Mouse (Mus musculus): ENCODE data around the gene Ppfia3. TPM values are rescaled to one million over a fixed set of nuclear protein-coding genes. Genes with fewer than 3 reads are reported as not detected.

The Ppfia3 gene
- total and polyA plus RNA-seq, 2 experiments from 2014 or later: 0.68 to 1.8 TPM

DNA sequence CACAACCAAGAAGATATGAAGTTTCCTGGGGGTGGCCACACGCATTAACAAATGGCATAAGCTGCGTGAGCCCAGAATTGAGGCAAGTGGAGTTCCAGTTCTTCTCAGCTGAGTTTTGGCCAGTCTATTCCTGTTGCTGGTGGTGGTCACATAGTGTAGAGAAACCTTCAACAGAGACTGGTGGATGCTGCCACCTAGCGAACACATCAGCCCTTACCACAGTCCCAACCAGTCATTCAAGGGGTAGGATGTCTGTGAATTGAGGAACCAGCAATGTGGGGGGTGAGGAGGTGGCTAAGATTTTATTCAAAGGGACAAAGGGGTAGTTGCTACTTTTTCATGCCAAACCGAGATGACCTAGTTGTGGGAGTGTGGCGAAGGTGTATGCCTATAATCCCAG is 67.1 kb downstream of the Ppfia3 start:
- H3K9me3 ChIP-seq (replicated peaks; ENCODE audit: control insufficient read depth, low read length): no peaks in the 10 kb centered on the region
- no peaks in the 10 kb centered on the region for H3K27me3 ChIP-seq (ENCODE audit: control insufficient read depth, insufficient read depth, low read length)
- DNase-seq (ENCODE audit: low spot score): peak; percentile 68
- whole genome bisulfite sequencing: 7% methylated on average over 5 of the region's 5 CpGs
- TF ChIP-seq CTCF (IDR thresholded peaks at IDR 0.05; ENCODE audit: low read depth) (peak; percentile 82), EP300 (IDR thresholded peaks at IDR 0.05; ENCODE audit: low read depth) (no peak)
- no peaks in the 10 kb centered on the region for H3K4me1 ChIP-seq (ENCODE audit: control insufficient read depth, insufficient read depth)
- no peak overlapping the region for H3K9ac ChIP-seq (replicated peaks; ENCODE audit: low read depth, low read length)
- no peak overlapping the region for H3K27ac ChIP-seq (ENCODE audit: low read depth)
- no peak overlapping the region for H3K4me3 ChIP-seq (ENCODE audit: low read depth, low read length)
- no peak overlapping the region for H3K4me2 ChIP-seq (ENCODE audit: low read depth, low read length)
- ATAC-seq (ENCODE audit: insufficient read depth, low read depth): peak; percentile 88
- peaks cover 28% of the 10 kb centered on the region for H3K36me3 ChIP-seq (replicated peaks; ENCODE audit: control insufficient read depth, insufficient read depth, low read length)

DNA sequence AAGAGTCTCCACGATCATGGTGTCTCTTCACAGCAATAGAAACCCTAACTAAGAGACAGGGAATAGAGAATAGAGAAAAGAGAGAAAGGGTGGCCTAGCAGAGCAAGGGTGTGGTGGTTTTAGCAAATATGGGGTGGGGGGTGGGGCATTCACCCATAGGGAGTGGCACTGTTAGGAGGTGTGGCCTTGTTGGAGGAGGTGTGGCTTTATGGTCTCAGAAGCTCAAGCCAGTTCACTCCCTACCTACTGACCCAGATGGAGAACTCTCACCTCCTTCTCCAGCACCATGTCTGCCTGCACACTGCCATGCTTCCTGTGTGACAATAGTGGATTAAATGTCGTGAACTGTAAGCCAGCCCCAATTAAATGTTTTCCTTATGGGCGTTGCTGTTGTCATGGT is 69.3 kb downstream of the Ppfia3 start:
- ATAC-seq (ENCODE audit: insufficient read depth, low read depth): no peak
- TF ChIP-seq CTCF (IDR thresholded peaks at IDR 0.05; ENCODE audit: low read depth) (no peak), EP300 (IDR thresholded peaks at IDR 0.05; ENCODE audit: low read depth) (no peak)
- no peaks in the 10 kb centered on the region for H3K9me3 ChIP-seq (replicated peaks; ENCODE audit: control insufficient read depth, low read length)
- DNase-seq (ENCODE audit: low spot score): no peak
- 43% methylated on average over 3 of the region's 3 CpGs for WGBS
- H3K4me3 ChIP-seq (ENCODE audit: low read depth, low read length): no peak overlapping the region
- H3K36me3 ChIP-seq (replicated peaks; ENCODE audit: control insufficient read depth, insufficient read depth, low read length): peaks cover 7% of the 10 kb centered on the region; the same call in 1 of the 2 replicates
- H3K27me3 ChIP-seq (ENCODE audit: control insufficient read depth, insufficient read depth, low read length): no peaks in the 10 kb centered on the region
- H3K27ac ChIP-seq (ENCODE audit: low read depth): no peak overlapping the region
- H3K4me2 ChIP-seq (ENCODE audit: low read depth, low read length): no peak overlapping the region
- no peak overlapping the region for H3K9ac ChIP-seq (replicated peaks; ENCODE audit: low read depth, low read length)
- no peaks in the 10 kb centered on the region for H3K4me1 ChIP-seq (ENCODE audit: control insufficient read depth, insufficient read depth)

DNA sequence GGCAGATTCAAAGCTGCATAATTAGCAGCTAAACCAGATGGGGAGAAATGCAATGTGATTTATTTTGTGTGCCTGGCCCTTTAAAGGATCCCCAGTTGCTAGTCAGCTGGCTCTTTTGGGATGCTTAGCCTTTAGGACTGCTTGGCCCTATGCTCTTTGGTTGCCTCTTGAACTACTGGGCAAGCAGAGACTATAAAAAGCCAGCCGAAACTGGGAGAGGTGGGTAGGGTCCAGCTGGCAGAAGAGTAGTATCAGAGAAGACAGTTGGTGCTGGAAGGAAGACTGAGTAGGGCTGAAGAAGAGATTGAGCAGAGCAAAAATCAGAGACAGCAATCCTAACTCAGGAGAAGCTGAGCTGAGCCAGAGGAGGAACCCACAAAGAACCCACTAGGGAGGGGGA is 70.2 kb downstream of the Ppfia3 start:
- Histone ChIP-seq H3K4me1 (ENCODE audit: control insufficient read depth, insufficient read depth) (no peaks in the 10 kb centered on the region), H3K27ac (ENCODE audit: low read depth) (no peak overlapping the region), H3K9me3 (replicated peaks; ENCODE audit: control insufficient read depth, low read length) (no peaks in the 10 kb centered on the region), H3K4me2 (ENCODE audit: low read depth, low read length) (no peak overlapping the region), H3K27me3 (ENCODE audit: control insufficient read depth, insufficient read depth, low read length) (no peaks in the 10 kb centered on the region), H3K9ac (replicated peaks; ENCODE audit: low read depth, low read length) (no peak overlapping the region), H3K4me3 (ENCODE audit: low read depth, low read length) (no peak overlapping the region), H3K36me3 (replicated peaks; ENCODE audit: control insufficient read depth, insufficient read depth, low read length) (no peaks in the 10 kb centered on the region)
- ATAC-seq (ENCODE audit: insufficient read depth, low read depth) (no peak), DNase-seq (ENCODE audit: low spot score) (no peak)
- WGBS: 79% methylated on average over 1 of the region's 1 CpGs
- TF ChIP-seq EP300 (IDR thresholded peaks at IDR 0.05; ENCODE audit: low read depth): no peak
- TF ChIP-seq CTCF (IDR thresholded peaks at IDR 0.05; ENCODE audit: low read depth): no peak

Other genes starting within 250 kb of the Ppfia3 start
Only the 30 nearest of the 35 such genes appear.
- 142 and 152 TPM in 2 replicates for gene Pih1d1, start 212.7 kb downstream of the Ppfia3 start, total RNA-seq (2014; rRNA removed; ENCODE audit: low replicate concordance)
- 56.3 and 60.0 TPM in 2 replicates for gene Pih1d1, start 212.7 kb downstream of the Ppfia3 start, polyA plus RNA-seq (2015; fragmentation: Nextera tagmentation; extraction: Ambion mirVana)
- gene Aldh16a1, start 212.4 kb downstream of the Ppfia3 start, total RNA-seq (2014; rRNA removed; ENCODE audit: low replicate concordance): 29.2 and 40.1 TPM in 2 replicates
- gene Aldh16a1, start 212.4 kb downstream of the Ppfia3 start, polyA plus RNA-seq (2015; fragmentation: Nextera tagmentation; extraction: Ambion mirVana): 18.2 and 22.8 TPM in 2 replicates
- 7.5 and 12.7 TPM in 2 replicates for gene Slc17a7, start 203.1 kb downstream of the Ppfia3 start, total RNA-seq (2014; rRNA removed; ENCODE audit: low replicate concordance)
- gene Slc17a7, start 203.1 kb downstream of the Ppfia3 start, polyA plus RNA-seq (2015; fragmentation: Nextera tagmentation; extraction: Ambion mirVana): 4.3 and 5.4 TPM in 2 replicates
- not detected in 2 replicates for gene Gfy, start 187.4 kb downstream of the Ppfia3 start, total RNA-seq (2014; rRNA removed; ENCODE audit: low replicate concordance)
- gene Gfy, start 187.4 kb downstream of the Ppfia3 start, polyA plus RNA-seq (2015; fragmentation: Nextera tagmentation; extraction: Ambion mirVana): not detected in 2 replicates
- gene Pth2, start 186.0 kb downstream of the Ppfia3 start, total RNA-seq (2014; rRNA removed; ENCODE audit: low replicate concordance): not detected in 2 replicates
- not detected in 2 replicates for gene Pth2, start 186.0 kb downstream of the Ppfia3 start, polyA plus RNA-seq (2015; fragmentation: Nextera tagmentation; extraction: Ambion mirVana)
- gene Ccdc155, start 162.1 kb downstream of the Ppfia3 start, total RNA-seq (2014; rRNA removed; ENCODE audit: low replicate concordance): not detected in 2 replicates
- gene Ccdc155, start 162.1 kb downstream of the Ppfia3 start, polyA plus RNA-seq (2015; fragmentation: Nextera tagmentation; extraction: Ambion mirVana): 0.14 and 0.25 TPM in 2 replicates
- not detected in 2 replicates for gene Dkkl1, start 154.9 kb downstream of the Ppfia3 start, total RNA-seq (2014; rRNA removed; ENCODE audit: low replicate concordance)
- gene Dkkl1, start 154.9 kb downstream of the Ppfia3 start, polyA plus RNA-seq (2015; fragmentation: Nextera tagmentation; extraction: Ambion mirVana): 0.27 TPM in 1 of 2 replicates, not detected in the other
- gene Tead2, start 151.3 kb downstream of the Ppfia3 start, total RNA-seq (2014; rRNA removed; ENCODE audit: low replicate concordance): 50.6 and 72.2 TPM in 2 replicates
- 41.1 and 42.8 TPM in 2 replicates for gene Tead2, start 151.3 kb downstream of the Ppfia3 start, polyA plus RNA-seq (2015; fragmentation: Nextera tagmentation; extraction: Ambion mirVana)
- 0.97 TPM in 1 of 2 replicates, not detected in the other for gene Cd37, start 127.9 kb downstream of the Ppfia3 start, total RNA-seq (2014; rRNA removed; ENCODE audit: low replicate concordance)
- 1.9 and 2.3 TPM in 2 replicates for gene Cd37, start 127.9 kb downstream of the Ppfia3 start, polyA plus RNA-seq (2015; fragmentation: Nextera tagmentation; extraction: Ambion mirVana)
- gene Slc6a16, start 125.9 kb downstream of the Ppfia3 start, total RNA-seq (2014; rRNA removed; ENCODE audit: low replicate concordance): not detected in 2 replicates
- gene Slc6a16, start 125.9 kb downstream of the Ppfia3 start, polyA plus RNA-seq (2015; fragmentation: Nextera tagmentation; extraction: Ambion mirVana): 0.10 TPM in 1 of 2 replicates, not detected in the other
- gene Slc6a21, start 89.5 kb downstream of the Ppfia3 start, total RNA-seq (2014; rRNA removed; ENCODE audit: low replicate concordance): not detected in 2 replicates
- not detected in 2 replicates for gene Slc6a21, start 89.5 kb downstream of the Ppfia3 start, polyA plus RNA-seq (2015; fragmentation: Nextera tagmentation; extraction: Ambion mirVana)
- gene Trpm4, start 33.2 kb downstream of the Ppfia3 start, total RNA-seq (2014; rRNA removed; ENCODE audit: low replicate concordance): 15.8 and 44.0 TPM in 2 replicates
- gene Trpm4, start 33.2 kb downstream of the Ppfia3 start, polyA plus RNA-seq (2015; fragmentation: Nextera tagmentation; extraction: Ambion mirVana): 14.2 and 15.2 TPM in 2 replicates
- 38.8 and 39.7 TPM in 2 replicates for gene Hrc, start 31.7 kb downstream of the Ppfia3 start, total RNA-seq (2014; rRNA removed; ENCODE audit: low replicate concordance)
- gene Hrc, start 31.7 kb downstream of the Ppfia3 start, polyA plus RNA-seq (2015; fragmentation: Nextera tagmentation; extraction: Ambion mirVana): 43.8 and 45.9 TPM in 2 replicates
- 0.46 TPM in 1 of 2 replicates, not detected in the other for gene Lin7b, start 3.6 kb upstream of the Ppfia3 start, total RNA-seq (2014; rRNA removed; ENCODE audit: low replicate concordance)
- gene Lin7b, start 3.6 kb upstream of the Ppfia3 start, polyA plus RNA-seq (2015; fragmentation: Nextera tagmentation; extraction: Ambion mirVana): 2.2 and 2.3 TPM in 2 replicates
- 141 and 162 TPM in 2 replicates for gene Snrnp70, start 28.7 kb upstream of the Ppfia3 start, total RNA-seq (2014; rRNA removed; ENCODE audit: low replicate concordance)
- 79.7 and 80.3 TPM in 2 replicates for gene Snrnp70, start 28.7 kb upstream of the Ppfia3 start, polyA plus RNA-seq (2015; fragmentation: Nextera tagmentation; extraction: Ambion mirVana)
- gene Kcna7, start 38.6 kb upstream of the Ppfia3 start, total RNA-seq (2014; rRNA removed; ENCODE audit: low replicate concordance): 1.4 and 4.6 TPM in 2 replicates
- gene Kcna7, start 38.6 kb upstream of the Ppfia3 start, polyA plus RNA-seq (2015; fragmentation: Nextera tagmentation; extraction: Ambion mirVana): 0.42 and 0.54 TPM in 2 replicates
- 2.2 TPM in 1 of 2 replicates, not detected in the other for gene Ntf5, start 46.7 kb upstream of the Ppfia3 start, total RNA-seq (2014; rRNA removed; ENCODE audit: low replicate concordance)
- 0.15 and 0.21 TPM in 2 replicates for gene Ntf5, start 46.7 kb upstream of the Ppfia3 start, polyA plus RNA-seq (2015; fragmentation: Nextera tagmentation; extraction: Ambion mirVana)
- 0.27 TPM in 1 of 2 replicates, not detected in the other for gene Lhb, start 53.8 kb upstream of the Ppfia3 start, total RNA-seq (2014; rRNA removed; ENCODE audit: low replicate concordance)
- not detected in 2 replicates for gene Lhb, start 53.8 kb upstream of the Ppfia3 start, polyA plus RNA-seq (2015; fragmentation: Nextera tagmentation; extraction: Ambion mirVana)
- gene Gys1, start 67.8 kb upstream of the Ppfia3 start, total RNA-seq (2014; rRNA removed; ENCODE audit: low replicate concordance): 109 and 123 TPM in 2 replicates
- gene Gys1, start 67.8 kb upstream of the Ppfia3 start, polyA plus RNA-seq (2015; fragmentation: Nextera tagmentation; extraction: Ambion mirVana): 68.3 and 70.4 TPM in 2 replicates
- gene Ruvbl2, start 71.1 kb upstream of the Ppfia3 start, total RNA-seq (2014; rRNA removed; ENCODE audit: low replicate concordance): 76.9 and 106 TPM in 2 replicates
- 31.0 and 34.2 TPM in 2 replicates for gene Ruvbl2, start 71.1 kb upstream of the Ppfia3 start, polyA plus RNA-seq (2015; fragmentation: Nextera tagmentation; extraction: Ambion mirVana)
- gene Ftl1, start 92.9 kb upstream of the Ppfia3 start, total RNA-seq (2014; rRNA removed; ENCODE audit: low replicate concordance): 1,107 and 1,211 TPM in 2 replicates
- 2,163 and 2,221 TPM in 2 replicates for gene Ftl1, start 92.9 kb upstream of the Ppfia3 start, polyA plus RNA-seq (2015; fragmentation: Nextera tagmentation; extraction: Ambion mirVana)
- gene Bax, start 99.9 kb upstream of the Ppfia3 start, total RNA-seq (2014; rRNA removed; ENCODE audit: low replicate concordance): 48.1 and 88.1 TPM in 2 replicates
- gene Bax, start 99.9 kb upstream of the Ppfia3 start, polyA plus RNA-seq (2015; fragmentation: Nextera tagmentation; extraction: Ambion mirVana): 99.2 and 101 TPM in 2 replicates
- not detected in 2 replicates for gene Tulp2, start 114.9 kb upstream of the Ppfia3 start, total RNA-seq (2014; rRNA removed; ENCODE audit: low replicate concordance)
- 0.15 and 0.20 TPM in 2 replicates for gene Tulp2, start 114.9 kb upstream of the Ppfia3 start, polyA plus RNA-seq (2015; fragmentation: Nextera tagmentation; extraction: Ambion mirVana)
- 14.2 TPM in 1 of 2 replicates, not detected in the other for gene Gm45808, start 119.8 kb upstream of the Ppfia3 start, total RNA-seq (2014; rRNA removed; ENCODE audit: low replicate concordance)
- gene Gm45808, start 119.8 kb upstream of the Ppfia3 start, polyA plus RNA-seq (2015; fragmentation: Nextera tagmentation; extraction: Ambion mirVana): 0.18 TPM in 1 of 2 replicates, not detected in the other
- gene Dhdh, start 121.8 kb upstream of the Ppfia3 start, total RNA-seq (2014; rRNA removed; ENCODE audit: low replicate concordance): 3.4 and 5.6 TPM in 2 replicates
- 5.1 and 5.3 TPM in 2 replicates for gene Dhdh, start 121.8 kb upstream of the Ppfia3 start, polyA plus RNA-seq (2015; fragmentation: Nextera tagmentation; extraction: Ambion mirVana)
- 78.4 and 107 TPM in 2 replicates for gene Nucb1, start 143.4 kb upstream of the Ppfia3 start, total RNA-seq (2014; rRNA removed; ENCODE audit: low replicate concordance)
- 108 and 110 TPM in 2 replicates for gene Nucb1, start 143.4 kb upstream of the Ppfia3 start, polyA plus RNA-seq (2015; fragmentation: Nextera tagmentation; extraction: Ambion mirVana)
- 10.6 and 28.8 TPM in 2 replicates for gene Ppp1r15a, start 159.2 kb upstream of the Ppfia3 start, total RNA-seq (2014; rRNA removed; ENCODE audit: low replicate concordance)
- gene Ppp1r15a, start 159.2 kb upstream of the Ppfia3 start, polyA plus RNA-seq (2015; fragmentation: Nextera tagmentation; extraction: Ambion mirVana): 19.2 and 22.8 TPM in 2 replicates
- gene Plekha4, start 159.3 kb upstream of the Ppfia3 start, total RNA-seq (2014; rRNA removed; ENCODE audit: low replicate concordance): 1.3 and 3.4 TPM in 2 replicates
- 0.78 and 1.2 TPM in 2 replicates for gene Plekha4, start 159.3 kb upstream of the Ppfia3 start, polyA plus RNA-seq (2015; fragmentation: Nextera tagmentation; extraction: Ambion mirVana)
- not detected in 2 replicates for gene Hsd17b14, start 187.9 kb upstream of the Ppfia3 start, total RNA-seq (2014; rRNA removed; ENCODE audit: low replicate concordance)
- gene Hsd17b14, start 187.9 kb upstream of the Ppfia3 start, polyA plus RNA-seq (2015; fragmentation: Nextera tagmentation; extraction: Ambion mirVana): 0.11 and 0.34 TPM in 2 replicates
- gene Bcat2, start 203.1 kb upstream of the Ppfia3 start, total RNA-seq (2014; rRNA removed; ENCODE audit: low replicate concordance): 70.6 and 97.2 TPM in 2 replicates
- 73.7 and 74.8 TPM in 2 replicates for gene Bcat2, start 203.1 kb upstream of the Ppfia3 start, polyA plus RNA-seq (2015; fragmentation: Nextera tagmentation; extraction: Ambion mirVana)

Data from heart, postnatal 0 days (tissue).